Mouse (Mus musculus) liver, embryonic 13.5 days (tissue): ENCODE data around the gene Ctnna2. TPM values are rescaled to one million over a fixed set of nuclear protein-coding genes. Genes with fewer than 3 reads are reported as not detected.

Experiments
- ATAC-seq: fragments of 200-750 bp; cut with Nextera tagmentation; 2 replicates; pipeline ENCODE4 v1.8.0; 2017; ENCODE audit warnings: low read depth, mild to moderate bottlenecking, moderate number of reproducible peaks, moderate library complexity
- DNase-seq: peaks from one replicate; pipeline ENCODE4 v3.0.0; 2022
- H3K27ac ChIP-seq: fragments of 300-500 bp; sonication (generic); 2 replicates; pipeline ENCODE4 v1.5.1; 2015; ENCODE audit warnings: moderate library complexity, mild to moderate bottlenecking, inconsistent platforms
- H3K27me3 ChIP-seq: fragments of 300-500 bp; sonication (generic); 2 replicates; pipeline ENCODE4 v1.6.1; 2015; ENCODE audit warnings: mild to moderate bottlenecking, inconsistent platforms
- H3K36me3 ChIP-seq: fragments of 300-500 bp; sonication (generic); 2 replicates; pipeline ENCODE4 v1.6.1; 2015; ENCODE audit warnings: mild to moderate bottlenecking, inconsistent platforms
- H3K4me1 ChIP-seq: fragments of 300-500 bp; sonication (generic); replicated peaks from 2 replicates; pipeline ENCODE4 v1.6.1; 2015; ENCODE audit warnings: inconsistent platforms
- H3K4me2 ChIP-seq: fragments of 300-500 bp; sonication (generic); 2 replicates; pipeline ENCODE4 v1.6.1; 2015; ENCODE audit warnings: inconsistent platforms, mild to moderate bottlenecking, moderate library complexity
- H3K4me3 ChIP-seq: fragments of 300-500 bp; sonication (generic); replicated peaks from 2 replicates; pipeline ENCODE4 v1.5.1; 2015; ENCODE audit warnings: mild to moderate bottlenecking, inconsistent platforms
- H3K9ac ChIP-seq: fragments of 300-500 bp; sonication (generic); 2 replicates; pipeline ENCODE4 v1.6.1; 2015; ENCODE audit warnings: mild to moderate bottlenecking, inconsistent platforms
- H3K9me3 ChIP-seq: fragments of 300-500 bp; sonication (generic); replicated peaks from 2 replicates; pipeline ENCODE4 v1.6.1; 2016; ENCODE audit warnings: inconsistent platforms
- WGBS: fragments of 180-500 bp; shearing (Covaris S2); methylation state at CpG from one replicate; pipeline ENCODE4 v1.1.7; 2015; ENCODE audit not compliant: insufficient replicate concordance; 5-methylcytosine and 5-hydroxymethylcytosine counted together
- polyA plus RNA-seq: library from polyadenylated mRNA; unstranded; fragments of >200 nt; fragmentation: Nextera tagmentation; extraction: Ambion mirVana; gene quantifications from 2 replicates; pipeline ENCODE4 v1.2.1, GENCODE M21; 2015

The Ctnna2 gene
- polyA plus RNA-seq, 1 experiment from 2014 or later, result 0.30 TPM

- no peaks in the 10 kb centered on the region for H3K36me3 ChIP-seq
- no peak overlapping the region for H3K27ac ChIP-seq
- ATAC-seq (no peak), DNase-seq (no peak)
- no peak overlapping the region for H3K4me3 ChIP-seq
- H3K9me3 ChIP-seq, result no peaks in the 10 kb centered on the region
- H3K27me3 ChIP-seq, result no peaks in the 10 kb centered on the region
- no peak overlapping the region for H3K4me2 ChIP-seq
- 74% methylated on average over 3 of the region's 3 CpGs for WGBS
- H3K9ac ChIP-seq, result no peak overlapping the region
- H3K4me1 ChIP-seq, result no peaks in the 10 kb centered on the region
These were observed 168.5 kb downstream of the Ctnna2 start for GRCm38 (mm10) chr6:77811041-77811440.

- no peaks in the 10 kb centered on the region for H3K9me3 ChIP-seq
- H3K27ac ChIP-seq, result no peak overlapping the region
- H3K27me3 ChIP-seq, result no peaks in the 10 kb centered on the region
- H3K4me2 ChIP-seq, result no peak overlapping the region
- H3K36me3 ChIP-seq, result no peaks in the 10 kb centered on the region
- H3K4me1 ChIP-seq, result no peaks in the 10 kb centered on the region
- ATAC-seq (no peak), DNase-seq (no peak)
- H3K9ac ChIP-seq, result no peak overlapping the region
- WGBS, result 75% methylated on average over 3 of the region's 3 CpGs
- H3K4me3 ChIP-seq, result no peak overlapping the region
These were observed 176.9 kb downstream of the Ctnna2 start for GRCm38 (mm10) chr6:77802604-77803003.

GRCm38 (mm10) chr6:77783342-77783741 is 196.2 kb downstream of the Ctnna2 start:
- Histone ChIP-seq H3K9me3 (no peaks in the 10 kb centered on the region), H3K4me1 (no peaks in the 10 kb centered on the region), H3K36me3 (no peaks in the 10 kb centered on the region), H3K9ac (no peak overlapping the region), H3K4me3 (no peak overlapping the region), H3K27ac (no peak overlapping the region), H3K4me2 (no peak overlapping the region), H3K27me3 (no peaks in the 10 kb centered on the region)
- 70% methylated on average over 3 of the region's 3 CpGs for whole genome bisulfite sequencing
- ATAC-seq (no peak), DNase-seq (no peak)

- no peaks in the 10 kb centered on the region for H3K27me3 ChIP-seq
- H3K4me1 ChIP-seq, result no peaks in the 10 kb centered on the region
- no peak overlapping the region for H3K27ac ChIP-seq
- DNase-seq (no peak), ATAC-seq (no peak)
- no peak overlapping the region for H3K4me3 ChIP-seq
- H3K9ac ChIP-seq, result no peak overlapping the region
- no peaks in the 10 kb centered on the region for H3K36me3 ChIP-seq
- WGBS, result 70% methylated on average over 10 of the region's 10 CpGs
- H3K9me3 ChIP-seq, result no peaks in the 10 kb centered on the region
- no peak overlapping the region for H3K4me2 ChIP-seq
These were observed 211.0 kb downstream of the Ctnna2 start for GRCm38 (mm10) chr6:77768357-77769103.

DNA sequence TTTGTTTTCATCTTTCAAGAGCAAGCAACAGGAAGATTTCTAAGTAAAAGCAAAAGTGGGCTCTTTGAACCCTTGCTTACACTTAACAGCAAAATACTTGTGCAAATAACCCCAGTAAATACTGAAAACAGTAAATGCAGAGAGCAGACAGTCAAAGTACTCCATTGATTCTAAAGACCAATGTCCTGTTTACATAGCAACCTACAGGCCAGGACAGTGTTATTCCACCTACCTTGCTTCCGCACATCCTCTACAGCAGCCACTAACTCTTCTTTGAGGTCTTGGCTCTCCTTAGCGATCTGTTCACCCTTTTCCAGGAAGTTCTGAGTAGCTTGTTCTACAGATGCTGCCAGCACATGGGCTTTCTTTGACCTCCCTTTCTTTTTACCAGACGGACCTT is 221.3 kb downstream of the Ctnna2 start:
- ATAC-seq, result peak; percentile 64; the same call in 1 of the 2 replicates
- Histone ChIP-seq H3K9me3 (no peaks in the 10 kb centered on the region), H3K27me3 (no peaks in the 10 kb centered on the region), H3K9ac (no peak overlapping the region), H3K4me1 (no peaks in the 10 kb centered on the region), H3K36me3 (no peaks in the 10 kb centered on the region), H3K4me2 (no peak overlapping the region), H3K4me3 (no peak overlapping the region), H3K27ac (no peak overlapping the region)
- WGBS, result 66% methylated on average over 3 of the region's 3 CpGs
- DNase-seq, result no peak

DNA sequence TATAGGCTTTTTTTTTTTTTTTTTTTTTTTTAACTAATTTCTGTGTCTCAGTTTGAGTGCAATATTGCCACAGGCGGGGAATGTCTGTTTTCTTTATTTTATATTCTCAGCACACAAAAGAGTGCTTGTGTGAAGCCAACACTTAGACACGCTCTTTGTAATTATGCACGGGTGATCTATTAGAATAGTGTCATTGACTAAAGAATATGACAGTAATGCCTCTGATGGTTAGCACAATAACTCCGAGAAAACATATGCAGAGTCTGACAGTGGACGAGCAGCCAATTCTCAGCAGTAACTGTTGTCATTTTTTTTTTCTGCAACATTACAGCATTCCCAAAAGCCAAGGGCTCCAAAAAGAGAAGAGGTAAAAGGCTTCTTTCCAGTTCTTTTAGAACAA is 234.1 kb downstream of the Ctnna2 start:
- Histone ChIP-seq H3K4me3 (no peak overlapping the region), H3K27me3 (no peaks in the 10 kb centered on the region), H3K27ac (no peak overlapping the region), H3K9me3 (no peaks in the 10 kb centered on the region), H3K9ac (no peak overlapping the region), H3K36me3 (no peaks in the 10 kb centered on the region), H3K4me1 (no peaks in the 10 kb centered on the region), H3K4me2 (no peak overlapping the region)
- DNase-seq (no peak), ATAC-seq (no peak)
- 75% methylated on average over 5 of the region's 5 CpGs for WGBS

GRCm38 (mm10) chr6:77743651-77744050 is 235.8 kb downstream of the Ctnna2 start:
- no peak for DNase-seq
- Histone ChIP-seq H3K4me3 (no peak overlapping the region), H3K36me3 (no peaks in the 10 kb centered on the region), H3K27ac (no peak overlapping the region), H3K27me3 (no peaks in the 10 kb centered on the region), H3K9ac (no peak overlapping the region), H3K4me2 (no peak overlapping the region), H3K4me1 (no peaks in the 10 kb centered on the region), H3K9me3 (no peaks in the 10 kb centered on the region)
- ATAC-seq, result no peak

GRCm38 (mm10) chr6:77742988-77743387 is 236.5 kb downstream of the Ctnna2 start:
- H3K4me3 ChIP-seq, result no peak overlapping the region
- no peak overlapping the region for H3K27ac ChIP-seq
- H3K4me2 ChIP-seq, result no peak overlapping the region
- DNase-seq (no peak), ATAC-seq (no peak)
- 68% methylated on average over 1 of the region's 1 CpGs for WGBS
- no peaks in the 10 kb centered on the region for H3K27me3 ChIP-seq
- no peaks in the 10 kb centered on the region for H3K36me3 ChIP-seq
- H3K4me1 ChIP-seq, result no peaks in the 10 kb centered on the region
- H3K9me3 ChIP-seq, result no peaks in the 10 kb centered on the region
- no peak overlapping the region for H3K9ac ChIP-seq

- H3K9ac ChIP-seq, result no peak overlapping the region
- DNase-seq, result no peak
- 49% methylated on average over 4 of the region's 4 CpGs for WGBS
These were observed 240.9 kb downstream of the Ctnna2 start for GRCm38 (mm10) chr6:77738640-77739039.

GRCm38 (mm10) chr6:77724952-77725299 is 254.6 kb downstream of the Ctnna2 start:
- H3K36me3 ChIP-seq, result no peaks in the 10 kb centered on the region
- H3K27ac ChIP-seq, result no peak overlapping the region
- DNase-seq (no peak), ATAC-seq (no peak)
- no peak overlapping the region for H3K4me3 ChIP-seq
- 51% methylated on average over 2 of the region's 2 CpGs for WGBS
- no peaks in the 10 kb centered on the region for H3K27me3 ChIP-seq
- no peak overlapping the region for H3K4me2 ChIP-seq
- no peaks in the 10 kb centered on the region for H3K9me3 ChIP-seq
- H3K4me1 ChIP-seq, result no peaks in the 10 kb centered on the region
- no peak overlapping the region for H3K9ac ChIP-seq

More at GRCm38 (mm10) chr6:77738640-77739039, 240.9 kb downstream of the Ctnna2 start:
- no peak overlapping the region for H3K4me2 ChIP-seq
- H3K4me3 ChIP-seq, result no peak overlapping the region
- no peak overlapping the region for H3K27ac ChIP-seq
- no peaks in the 10 kb centered on the region for H3K36me3 ChIP-seq
- no peaks in the 10 kb centered on the region for H3K9me3 ChIP-seq
- no peaks in the 10 kb centered on the region for H3K27me3 ChIP-seq
- no peak for ATAC-seq
- no peaks in the 10 kb centered on the region for H3K4me1 ChIP-seq

GRCm38 (mm10) chr6:77724042-77724951 is 255.2 kb downstream of the Ctnna2 start:
- no peak overlapping the region for H3K27ac ChIP-seq
- no peaks in the 10 kb centered on the region for H3K9me3 ChIP-seq
- WGBS, result 49% methylated on average over 5 of the region's 5 CpGs
- no peak overlapping the region for H3K4me2 ChIP-seq
- ATAC-seq, result no peak
- no peaks in the 10 kb centered on the region for H3K4me1 ChIP-seq
- no peak overlapping the region for H3K9ac ChIP-seq
- DNase-seq, result no peak
- no peak overlapping the region for H3K4me3 ChIP-seq
- H3K36me3 ChIP-seq, result no peaks in the 10 kb centered on the region
- H3K27me3 ChIP-seq, result no peaks in the 10 kb centered on the region

GRCm38 (mm10) chr6:77694093-77694492 is 285.4 kb downstream of the Ctnna2 start:
- Histone ChIP-seq H3K9ac (no peak overlapping the region), H3K36me3 (no peaks in the 10 kb centered on the region), H3K4me2 (no peak overlapping the region), H3K27ac (no peak overlapping the region), H3K27me3 (no peaks in the 10 kb centered on the region), H3K4me1 (no peaks in the 10 kb centered on the region), H3K9me3 (no peaks in the 10 kb centered on the region), H3K4me3 (no peak overlapping the region)
- ATAC-seq (no peak), DNase-seq (no peak)
